Mouse (Mus musculus): ENCODE measurements at regions not wholly inside any gene's neighbourhood (a gene's known extent, or its start where the extent isn't known, plus 50 kb on each side); places are given as distances from the start of the nearest gene placed in this dataset.

DNA sequence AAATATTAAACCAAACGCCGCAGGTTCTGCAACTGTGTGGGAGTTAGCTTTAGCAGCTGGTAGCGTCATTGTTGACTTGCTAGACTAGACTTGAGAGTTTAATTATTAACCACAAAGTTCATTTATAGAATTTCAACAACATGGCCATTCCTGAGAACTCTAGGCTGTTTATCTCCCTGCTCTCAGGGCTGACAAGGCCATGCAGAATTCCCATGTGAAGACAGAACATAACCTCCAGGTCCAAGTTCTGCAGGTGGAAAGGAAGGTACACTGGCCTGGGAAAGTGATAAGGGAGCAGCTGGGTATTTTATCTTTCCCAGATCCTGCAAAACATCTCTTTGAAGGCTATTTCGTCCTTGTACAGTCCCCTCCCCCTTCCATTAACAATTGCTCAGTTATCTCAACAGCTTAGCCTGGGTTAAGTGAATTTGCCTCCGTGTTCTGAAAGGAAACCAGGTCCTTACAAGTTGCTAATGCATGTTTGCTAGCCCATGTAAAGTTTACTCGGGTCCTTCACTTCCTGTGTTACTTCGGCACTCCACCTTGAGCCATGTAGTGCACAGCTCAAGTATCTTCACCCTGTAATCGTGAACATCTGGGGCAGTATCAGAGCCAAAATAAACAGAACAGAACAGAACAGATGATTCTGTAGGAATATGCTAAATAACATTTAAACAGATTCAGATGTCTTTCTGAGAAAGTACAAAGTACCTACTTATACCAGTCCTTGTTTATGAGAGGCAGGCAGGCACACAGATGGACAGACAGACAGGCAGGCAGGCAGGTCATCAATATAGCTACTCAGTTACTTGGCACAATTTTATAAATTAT, 537.0 kb upstream of the N6amt1 start:
- TF ChIP-seq CTCF (conservative IDR thresholded peaks at IDR 0.05 in 1 of 2, IDR thresholded peaks at IDR 0.05 in 1 of 2; ENCODE audit: low read depth in 2 of 2, low read length in 2 of 2) (no peak), RAD21 (IDR thresholded peaks at IDR 0.05; ENCODE audit: low read depth, low read length) (no peak), EP300 (IDR thresholded peaks at IDR 0.05; ENCODE audit: low read length) (no peak), ETS1 (conservative IDR thresholded peaks at IDR 0.05; ENCODE audit: low read depth, low read length) (no peak), CHD2 (IDR thresholded peaks at IDR 0.05; ENCODE audit: low read length) (no peak), ZC3H11A (IDR thresholded peaks at IDR 0.05; ENCODE audit: low read depth, low read length) (no peak), POLR2A (IDR thresholded peaks at IDR 0.05; ENCODE audit: low read depth, low read length) (no peak)

All from CH12.LX (cell line).